Mouse (Mus musculus) testis, postnatal 10 days (tissue): ENCODE results near the gene Gmppb.

Experiments used
- DNase-seq: peaks from one replicate; pipeline ENCODE4 v3.0.0; 2021; ENCODE audit warnings: low spot score

The Gmppb gene

GRCm38 (mm10) chr9:108051184-108051930 lies 2.3 kb downstream of the Gmppb start:
- no peak for DNase-seq

GRCm38 (mm10) chr9:108051931-108052220 lies 2.8 kb downstream of the Gmppb start:
- no peak for DNase-seq

GRCm38 (mm10) chr9:108052411-108052810 lies 3.4 kb downstream of the Gmppb start:
- DNase-seq: no peak

GRCm38 (mm10) chr9:108052885-108053664 lies 4.0 kb downstream of the Gmppb start, which contains the start of gene Amigo3:
Gene Amigo3 (plus strand): TSS chr9:108053159.
- peak; percentile 98 for DNase-seq

- peak; percentile 39 for DNase-seq
Measured at GRCm38 (mm10) chr9:108053665-108054225, 4.7 kb downstream of the Gmppb start.

GRCm38 (mm10) chr9:108054331-108055040 lies 5.4 kb downstream of the Gmppb start:
- peak; percentile 43 for DNase-seq

- DNase-seq: peak; percentile 32
Measured at GRCm38 (mm10) chr9:108055061-108055460, 6.0 kb downstream of the Gmppb start.

GRCm38 (mm10) chr9:108055661-108056237 lies 6.7 kb downstream of the Gmppb start:
- DNase-seq: peak; percentile 36

- peak; percentile 42 for DNase-seq
Measured at GRCm38 (mm10) chr9:108056361-108057261, 7.6 kb downstream of the Gmppb start.

GRCm38 (mm10) chr9:108057262-108057562 lies 8.2 kb downstream of the Gmppb start:
- DNase-seq: peak; percentile 47

- no peak for DNase-seq
Measured at GRCm38 (mm10) chr9:108058291-108058690, 9.2 kb downstream of the Gmppb start.

- no peak for DNase-seq
Measured at GRCm38 (mm10) chr9:108062142-108062541, 13.1 kb downstream of the Gmppb start.

- no peak for DNase-seq
Measured at GRCm38 (mm10) chr9:108063361-108063760, 14.3 kb downstream of the Gmppb start.

- peak; percentile 75 for DNase-seq
Measured at GRCm38 (mm10) chr9:108065491-108066011, 16.5 kb downstream of the Gmppb start.

- no peak for DNase-seq
Measured at GRCm38 (mm10) chr9:108067199-108067598, 18.2 kb downstream of the Gmppb start.

GRCm38 (mm10) chr9:108067900-108068299 lies 18.9 kb downstream of the Gmppb start:
- peak; percentile 90 for DNase-seq

- DNase-seq: no peak
Measured at GRCm38 (mm10) chr9:108069007-108069406, 20.0 kb downstream of the Gmppb start.

- DNase-seq: no peak
Measured at GRCm38 (mm10) chr9:108069529-108069928, 20.5 kb downstream of the Gmppb start.

- no peak for DNase-seq
Measured at GRCm38 (mm10) chr9:108071801-108072200, 22.8 kb downstream of the Gmppb start.

GRCm38 (mm10) chr9:108072481-108072924 lies 23.5 kb downstream of the Gmppb start:
- no peak for DNase-seq
